Mouse (Mus musculus): ENCODE measurements around the gene Med18.
"Not testable (repeated sequence)": the region's sequence is repeated elsewhere in the genome, so short reads cannot be mapped to it uniquely, and the experiment has no call there.

The Med18 gene

DNA sequence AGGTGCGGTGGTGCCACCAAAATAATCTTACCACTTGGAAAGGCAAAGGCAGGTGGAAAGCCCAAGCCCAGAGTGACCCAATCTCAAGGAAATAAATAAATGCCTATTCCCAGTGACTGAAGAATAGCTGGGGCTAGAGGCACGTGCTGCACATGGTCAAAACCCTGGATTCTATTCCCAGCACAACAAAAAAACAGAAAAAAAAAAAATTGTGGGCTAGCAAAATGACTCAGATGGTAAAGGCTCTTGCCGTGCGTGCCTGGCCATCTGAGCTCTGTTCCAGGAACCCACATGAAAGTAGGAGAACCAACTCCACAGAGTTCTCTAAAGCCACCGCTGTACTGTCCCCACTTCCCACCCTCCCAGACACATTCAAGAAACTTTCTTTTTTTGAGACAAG lies 43.2 kb downstream of the Med18 start:
- DNase-seq = no peak

DNA sequence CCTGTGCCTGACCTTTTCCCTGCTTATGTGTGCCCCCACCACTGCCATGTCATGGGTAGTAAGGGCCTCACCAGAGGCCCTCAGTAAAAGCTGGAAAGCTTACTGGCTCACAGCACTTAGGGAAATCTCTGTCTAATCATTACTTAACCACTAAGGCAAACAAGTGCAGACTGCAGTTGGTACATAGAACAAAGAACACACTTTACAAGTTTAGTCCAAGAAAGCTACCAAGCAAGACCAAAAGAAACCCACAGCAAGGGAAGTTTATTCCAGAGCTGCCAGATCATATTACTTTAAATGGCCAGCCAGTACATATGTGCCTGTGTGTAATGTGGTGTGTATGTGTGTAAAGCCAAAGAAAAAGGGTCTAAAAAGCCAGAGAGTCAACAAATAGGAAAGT lies 47.8 kb downstream of the Med18 start:
- DNase-seq = no peak

DNA sequence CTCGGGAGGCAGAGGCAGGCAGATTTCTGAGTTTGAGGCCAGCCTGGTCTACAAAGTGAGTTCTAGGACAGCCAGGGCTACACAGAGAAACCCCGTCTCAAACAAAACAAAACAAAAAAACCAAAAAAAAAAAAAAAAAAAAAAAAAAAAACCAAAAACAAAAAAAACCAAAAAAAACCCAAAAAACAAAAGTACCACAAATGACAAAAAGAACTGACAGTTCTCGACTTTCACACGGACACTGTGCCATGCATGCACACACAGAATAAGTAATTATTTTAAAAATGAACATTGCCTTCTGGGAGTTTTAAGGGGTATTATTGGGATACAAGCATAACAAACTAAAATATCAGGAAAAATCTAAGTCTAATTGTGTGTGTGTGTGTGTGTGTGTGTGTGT lies 50.5 kb downstream of the Med18 start:
- not testable (repeated sequence) for DNase-seq

DNA sequence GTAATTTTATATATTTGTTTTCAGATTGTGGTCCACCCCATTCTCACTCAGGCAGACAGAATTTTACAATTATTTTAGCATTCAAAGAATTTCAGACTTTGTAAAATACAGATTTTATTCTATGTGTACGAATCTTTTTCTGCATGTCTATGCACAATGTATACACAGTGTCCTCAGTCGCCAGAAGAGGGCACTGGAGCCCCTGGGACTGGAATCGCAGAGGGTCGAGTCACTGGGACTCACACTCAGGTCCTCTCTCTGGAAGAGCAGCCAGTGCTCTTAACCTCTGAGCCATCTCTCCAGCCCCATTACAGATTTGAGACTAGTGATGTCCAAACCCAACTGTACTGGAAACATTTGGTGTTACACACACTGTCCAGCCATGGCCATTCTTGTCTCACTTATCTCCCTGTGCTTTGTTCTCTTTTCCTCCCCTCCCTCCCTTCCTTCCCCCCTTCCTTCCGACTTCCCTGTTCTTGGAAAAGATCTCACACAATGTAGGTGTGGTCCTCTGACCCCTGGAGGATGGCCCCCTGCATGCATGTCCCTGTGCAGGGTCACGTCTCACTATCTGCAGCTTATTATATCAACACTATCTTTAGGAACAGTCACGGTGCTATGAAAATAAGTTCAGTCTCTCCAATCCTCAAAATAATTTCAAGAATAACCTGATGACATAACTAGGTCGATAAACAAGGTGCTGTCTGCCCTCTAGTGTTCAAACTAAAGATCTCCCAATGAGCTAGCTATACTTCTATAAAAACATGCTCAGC lies 52.2 kb downstream of the Med18 start:
- DNase-seq = no peak

DNA sequence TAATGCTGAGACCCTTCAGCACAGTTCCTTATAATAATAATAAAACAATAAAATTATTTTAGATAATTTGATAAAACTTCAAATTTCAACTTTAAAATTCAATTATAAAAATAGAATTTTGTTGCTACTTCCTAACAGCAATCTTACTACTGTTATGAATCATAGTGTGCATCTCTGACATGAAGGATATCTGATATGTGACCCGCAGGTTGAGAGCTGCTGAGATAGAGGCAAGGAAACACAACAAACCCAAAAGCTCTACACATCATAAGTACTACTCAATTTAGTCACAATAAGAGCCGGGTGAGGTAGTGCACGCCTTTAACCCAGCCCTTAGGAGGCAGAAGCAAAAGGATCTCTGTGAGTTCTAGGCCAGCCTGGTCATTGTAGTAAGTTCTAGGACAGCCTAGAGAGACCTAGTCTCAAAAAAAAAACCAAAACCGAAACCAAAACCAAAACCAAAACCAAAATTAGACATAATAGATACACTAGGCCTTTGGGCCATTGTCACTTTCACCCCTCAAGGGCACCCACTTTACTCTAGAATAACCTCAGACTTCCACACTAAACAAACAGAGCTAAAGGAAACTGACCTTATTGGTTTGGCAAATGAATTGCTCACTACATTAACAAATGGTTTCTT lies 54.0 kb downstream of the Med18 start:
- no peak for DNase-seq

Data from right cerebral cortex, adult 18-20 months (tissue).